Mouse (Mus musculus) bone marrow macrophage, adult 2 months (primary cell): ENCODE measurements around the gene Dis3l2.

Source experiments
- CTCF ChIP-seq: IDR thresholded peaks from 2 replicates; pipeline ENCODE4 v1.5.1; 2012; ENCODE audit warnings: low read depth, mild to moderate bottlenecking, low read length, moderate library complexity
- POLR2A ChIP-seq: IDR thresholded peaks from 2 replicates; pipeline ENCODE4 v1.6.1; 2012; ENCODE audit warnings: mild to moderate bottlenecking, low read depth, low read length, borderline replicate concordance

GRCm38 (mm10) chr1:86750094-86750493, 46.5 kb downstream of the Dis3l2 start:
- TF ChIP-seq POLR2A (no peak), CTCF (no peak)
